Mouse (Mus musculus): ENCODE data around the gene Nploc4.

- TF ChIP-seq POLR2A (IDR thresholded peaks at IDR 0.05; ENCODE audit: insufficient read length, low read depth) (peak; percentile 59), TCF12 (IDR thresholded peaks at IDR 0.05; ENCODE audit: insufficient read depth, poor library complexity, severe bottlenecking) (no peak), USF1 (IDR thresholded peaks at IDR 0.05; ENCODE audit: low read depth) (peak; percentile 32), CEBPB (IDR thresholded peaks at IDR 0.05; ENCODE audit: insufficient read depth, poor library complexity, severe bottlenecking) (no peak), TCF3 (IDR thresholded peaks at IDR 0.05; ENCODE audit: insufficient read length, low read depth) (no peak), E2F4 (IDR thresholded peaks at IDR 0.05; ENCODE audit: insufficient read depth) (no peak)
Measured at GRCm38 (mm10) chr11:120347791-120348683, 89.5 kb downstream of the Nploc4 start, which contains the start of gene Actg1.

All from myocyte (in vitro differentiated cells).